Mouse (Mus musculus): ENCODE measurements around the gene C530008M17Rik.

GRCm38 (mm10) chr5:76847106-76847505 is 190.8 kb downstream of the C530008M17Rik start:
- no peak for TF ChIP-seq CTCF (IDR thresholded peaks at IDR 0.05)
- no peak for TF ChIP-seq EP300 (IDR thresholded peaks at IDR 0.05)

All from lung, postnatal 0 days (tissue).